Mouse (Mus musculus) adrenal gland, postnatal 10 days (tissue): ENCODE measurements at regions not wholly inside any gene's neighbourhood (a gene's known extent, or its start where the extent isn't known, plus 50 kb on each side); places are given as distances from the start of the nearest gene placed in this dataset.

Experiments
- DNase-seq: peaks from one replicate; pipeline ENCODE4 v3.0.0; 2021; ENCODE audit warnings: mixed read lengths

GRCm38 (mm10) chr2:169237321-169237720 is 281.9 kb upstream of the Zfp64 start:
- DNase-seq, result no peak

- no peak for DNase-seq
Measured at GRCm38 (mm10) chr2:169234368-169235070, 279.1 kb upstream of the Zfp64 start.

DNA sequence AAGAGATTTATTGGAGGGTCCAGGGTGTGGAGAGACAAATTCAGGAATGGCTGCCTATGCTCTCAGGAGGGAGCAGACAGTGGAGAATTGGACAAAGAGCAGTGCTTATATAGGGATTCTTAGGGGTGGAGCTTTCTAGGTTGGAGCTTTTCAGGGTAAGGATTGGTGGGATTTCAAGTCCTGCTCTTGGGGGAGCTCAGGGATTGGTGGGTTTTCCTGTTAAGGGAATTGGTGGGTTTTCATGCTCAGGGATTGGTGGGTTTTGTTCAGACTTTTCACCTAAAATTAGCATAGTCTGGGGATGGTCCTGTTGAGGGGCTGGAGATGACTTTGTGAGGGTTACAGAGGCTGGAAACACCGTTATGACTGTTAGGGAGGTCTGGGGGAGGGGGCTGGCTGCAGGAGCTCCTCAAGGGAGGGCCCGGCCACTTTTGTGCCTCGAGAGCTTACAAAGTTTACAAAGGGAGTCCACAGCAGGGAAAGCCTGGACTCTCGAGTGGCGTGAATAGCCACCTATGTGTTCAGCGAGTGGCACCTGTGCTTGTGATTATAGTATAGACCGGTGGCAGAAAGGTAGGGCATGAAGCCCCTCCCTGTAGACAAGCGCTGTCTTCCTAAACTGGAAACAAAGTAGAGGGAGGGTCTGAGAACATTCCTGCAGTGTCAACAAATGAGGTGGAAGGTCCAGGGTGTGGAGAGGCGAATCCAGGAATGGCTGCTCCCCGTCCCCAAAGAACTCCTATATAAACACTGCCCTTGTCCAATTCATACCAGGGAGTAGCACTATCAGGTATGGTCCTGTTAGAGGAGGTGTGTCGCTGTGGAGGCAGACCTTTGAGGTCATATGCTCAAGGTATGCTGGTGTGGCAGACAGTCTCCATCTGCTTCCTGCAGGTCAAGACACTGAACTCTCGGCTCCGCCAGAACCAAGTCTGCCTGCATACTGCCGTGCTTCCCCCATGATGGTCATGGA is 278.1 kb upstream of the Zfp64 start:
- no peak for DNase-seq

- no peak for DNase-seq
Measured at GRCm38 (mm10) chr2:169222264-169222663, 266.9 kb upstream of the Zfp64 start.

DNA sequence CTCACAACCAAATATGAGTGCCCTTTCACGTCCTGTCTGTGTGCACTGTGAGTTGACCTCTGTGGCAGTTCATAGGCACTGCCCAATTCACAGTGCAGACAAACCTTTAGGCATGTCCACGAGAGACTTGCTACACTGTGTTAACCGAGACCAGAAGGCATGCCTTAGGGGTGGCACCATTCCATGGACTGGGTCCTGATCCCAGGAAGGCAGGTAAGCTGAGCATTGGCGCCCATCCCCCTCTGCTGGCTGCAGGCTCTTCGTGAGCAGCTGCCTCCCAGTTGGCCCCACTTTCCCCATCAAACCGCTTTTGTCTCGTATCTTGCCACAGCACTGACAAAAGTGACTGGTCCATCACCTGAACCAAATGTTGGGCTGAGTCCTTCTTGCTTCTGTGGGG is 265.8 kb upstream of the Zfp64 start:
- DNase-seq, result no peak

- no peak for DNase-seq
Measured at GRCm38 (mm10) chr2:169215546-169216043, 260.2 kb upstream of the Zfp64 start.

GRCm38 (mm10) chr2:169214396-169214795 is 259.0 kb upstream of the Zfp64 start:
- peak; percentile 41 for DNase-seq

GRCm38 (mm10) chr2:169213314-169213713 is 257.9 kb upstream of the Zfp64 start:
- DNase-seq, result peak; percentile 31

DNA sequence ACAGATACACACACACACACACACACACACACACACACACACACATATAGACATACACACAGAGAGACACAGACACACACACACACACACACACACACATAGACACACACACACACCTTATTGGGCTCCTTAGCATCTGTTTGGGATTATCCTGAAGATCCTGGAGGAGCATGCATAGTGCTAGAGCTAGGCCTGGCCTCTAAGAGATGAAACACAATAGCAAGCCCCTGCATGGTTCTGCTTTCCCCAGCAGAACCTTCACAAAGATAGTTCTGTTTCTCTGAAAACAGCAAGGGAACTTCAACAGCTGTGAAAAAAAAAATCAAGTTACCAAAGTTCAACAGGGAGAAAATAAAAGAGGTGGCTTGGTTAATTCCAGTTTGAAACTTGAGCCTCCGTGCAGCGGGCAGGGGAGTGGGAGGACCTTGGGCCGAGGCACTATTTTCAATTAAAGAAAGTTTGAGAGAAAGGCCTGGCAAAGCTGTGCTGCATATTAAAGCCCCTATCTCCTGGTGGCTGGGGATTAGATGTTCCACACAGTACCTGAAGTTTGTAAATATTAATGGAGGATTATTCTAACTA is 257.4 kb upstream of the Zfp64 start:
- no peak for DNase-seq

- DNase-seq, result peak; percentile 14
Measured at GRCm38 (mm10) chr2:169204254-169204752, 248.9 kb upstream of the Zfp64 start.

DNA sequence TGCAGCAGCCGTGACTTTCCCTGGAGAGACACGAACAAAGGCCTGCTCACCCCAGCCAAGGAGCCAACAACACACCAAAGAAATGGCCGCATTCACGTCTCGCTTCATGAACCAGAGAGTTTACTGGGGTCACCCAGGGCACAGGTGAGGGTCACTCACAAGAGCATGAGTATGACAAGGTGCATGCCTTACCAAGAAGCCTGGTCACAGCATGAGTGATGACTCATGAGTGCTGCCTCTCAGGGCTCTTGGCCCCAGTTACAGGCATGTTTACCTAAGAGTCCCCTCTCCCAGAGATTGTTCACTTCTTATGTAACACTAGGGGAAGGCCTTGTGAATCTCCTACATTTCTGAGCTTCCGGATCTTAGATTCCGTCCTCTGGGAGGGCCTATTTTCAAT is 236.6 kb upstream of the Zfp64 start:
- no peak for DNase-seq

GRCm38 (mm10) chr2:169191465-169191864 is 236.1 kb upstream of the Zfp64 start:
- DNase-seq, result no peak

- DNase-seq, result no peak
Measured at GRCm38 (mm10) chr2:169177565-169177964, 222.2 kb upstream of the Zfp64 start.

- no peak for DNase-seq
Measured at GRCm38 (mm10) chr2:169168795-169169194, 213.4 kb upstream of the Zfp64 start.

GRCm38 (mm10) chr2:169168376-169168775 is 213.0 kb upstream of the Zfp64 start:
- DNase-seq, result no peak

GRCm38 (mm10) chr2:169161651-169162050 is 206.3 kb upstream of the Zfp64 start:
- DNase-seq, result peak; percentile 20

DNA sequence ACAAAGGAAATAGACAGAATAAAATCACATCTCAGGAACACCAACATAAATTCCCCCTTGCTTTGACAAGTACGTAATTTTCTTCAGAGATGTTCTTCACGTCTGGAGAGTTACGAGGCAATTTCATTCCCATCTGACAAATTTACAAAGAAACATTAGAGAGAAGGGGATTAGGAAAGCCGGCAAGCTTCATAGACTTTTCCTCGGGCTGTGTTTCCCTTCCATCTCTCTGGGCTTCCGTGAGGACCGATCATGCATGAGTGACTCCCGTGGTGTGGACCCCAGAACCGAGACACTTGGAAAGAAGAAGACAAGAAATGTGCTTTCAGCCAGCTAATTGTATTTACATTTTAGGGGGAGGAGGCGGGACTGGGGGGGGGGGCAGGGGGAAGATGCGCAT is 203.4 kb upstream of the Zfp64 start:
- DNase-seq, result no peak

DNA sequence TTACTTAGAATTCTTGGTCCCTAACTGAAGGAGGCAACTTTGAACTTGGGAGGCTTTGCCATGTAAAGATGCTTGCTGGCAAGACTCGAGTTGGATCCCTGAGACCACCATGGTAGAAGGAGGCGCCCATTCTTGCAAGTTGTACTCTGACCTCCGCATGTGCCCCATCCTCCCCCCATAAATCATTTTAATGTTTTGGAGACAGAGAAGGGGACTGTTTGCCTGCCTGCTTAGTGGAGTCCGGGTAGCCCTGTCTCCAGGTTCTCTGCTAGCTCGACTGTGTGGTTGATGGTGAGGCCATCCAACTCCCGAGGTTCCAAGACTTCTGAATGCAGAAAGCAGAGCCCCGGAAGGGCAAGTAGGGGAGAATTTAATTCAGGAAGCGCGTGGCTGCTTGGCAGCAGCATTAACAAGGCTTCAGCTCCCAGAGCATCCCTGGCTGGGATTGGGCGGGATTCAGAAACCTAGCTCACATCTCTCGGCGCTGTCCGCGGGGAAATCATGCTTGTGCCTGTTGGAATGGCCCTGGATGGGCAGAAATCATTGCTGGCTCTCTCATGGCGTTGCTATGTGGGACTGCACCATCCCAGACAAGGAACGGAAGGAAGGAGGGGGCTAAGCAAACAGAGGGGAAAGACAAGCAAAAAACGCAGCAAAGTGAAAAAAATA is 202.8 kb upstream of the Zfp64 start:
- DNase-seq, result peak; percentile 4

- peak; percentile 7 for DNase-seq
Measured at GRCm38 (mm10) chr2:169156908-169157307, 201.5 kb upstream of the Zfp64 start.

DNA sequence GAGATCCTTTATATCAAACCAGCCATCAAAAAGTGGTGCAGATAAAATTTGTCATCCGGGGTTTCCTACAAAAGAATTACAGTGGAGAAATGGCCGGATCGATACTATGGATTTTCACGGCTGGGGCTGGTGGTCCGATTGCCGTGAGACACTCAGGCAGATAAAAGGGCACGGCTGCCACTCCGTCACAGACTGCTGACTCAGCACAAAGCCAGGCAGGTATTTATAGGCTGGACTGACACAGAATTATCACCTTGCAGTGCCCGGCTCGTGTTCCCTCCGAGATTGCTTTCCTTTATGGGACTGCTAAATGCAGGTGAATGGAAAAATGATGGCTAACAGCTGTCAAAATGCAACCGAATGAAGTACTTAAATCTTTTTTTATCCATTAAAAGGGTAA is 199.5 kb upstream of the Zfp64 start:
- DNase-seq, result no peak

DNA sequence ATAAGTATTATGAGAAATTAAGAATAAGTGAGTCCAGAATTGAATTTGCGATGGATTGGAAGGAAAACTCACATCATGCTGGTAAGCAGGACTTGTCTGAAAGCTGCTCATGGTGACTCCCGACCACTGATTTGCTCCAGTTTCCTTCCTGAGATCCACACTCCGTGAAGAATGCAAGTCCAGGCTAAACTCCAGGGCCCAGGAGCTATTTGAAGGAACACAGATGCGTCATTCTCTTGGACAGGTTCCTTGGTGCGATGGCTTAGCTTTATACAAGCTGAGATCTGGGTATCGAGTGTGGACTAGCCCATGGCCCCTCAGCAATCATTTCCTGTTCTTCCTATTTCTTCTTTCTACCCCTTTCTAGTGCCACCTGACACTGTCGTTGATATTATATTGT is 192.3 kb upstream of the Zfp64 start:
- DNase-seq, result no peak

GRCm38 (mm10) chr2:169142224-169142623 is 186.8 kb upstream of the Zfp64 start:
- no peak for DNase-seq
